Mouse (Mus musculus) G1E (cell line): ENCODE measurements at regions not wholly inside any gene's neighbourhood (a gene's known extent, or its start where the extent isn't known, plus 50 kb on each side); places are given as distances from the start of the nearest gene placed in this dataset.

ENCODE experiments used
- ATAC-seq: 2 replicates; pipeline ENCODE4 v1.8.0; 2016; ENCODE audit warnings: mild to moderate bottlenecking; ENCODE audit not compliant: insufficient number of reproducible peaks, poor library complexity, low FRiP score, severe bottlenecking; ENCODE audit errors: extremely low read depth
- DNase-seq: peaks from one replicate; pipeline ENCODE4 v3.0.0; 2012; ENCODE audit warnings: low spot score
- H3K27me3 ChIP-seq: 2 replicates; pipeline ENCODE4 v1.6.1; 2012; ENCODE audit warnings: mild to moderate bottlenecking, low read length, inconsistent platforms; ENCODE audit not compliant: insufficient read depth
- H3K36me3 ChIP-seq: replicated peaks from 2 replicates; pipeline ENCODE3; 2012; ENCODE audit warnings: mild to moderate bottlenecking, inconsistent platforms
- H3K4me1 ChIP-seq: 2 replicates; pipeline ENCODE4 v1.6.1; 2012; ENCODE audit warnings: low read depth, low read length, inconsistent platforms, mixed read lengths; ENCODE audit not compliant: insufficient read depth
- H3K4me3 ChIP-seq: 2 replicates; pipeline ENCODE4 v1.5.1; 2012; ENCODE audit warnings: low read depth, mild to moderate bottlenecking, inconsistent platforms, low read length, moderate library complexity, mixed read lengths
- H3K9me3 ChIP-seq: replicated peaks from 2 replicates; pipeline ENCODE4 v1.6.1; 2012; ENCODE audit warnings: inconsistent platforms
- CTCF ChIP-seq: IDR thresholded peaks from 2 replicates; pipeline ENCODE4 v1.5.1; 2012; ENCODE audit warnings: low read depth, low read length, inconsistent platforms, mixed read lengths
- GATA1 ChIP-seq: IDR thresholded peaks from 2 replicates; pipeline ENCODE4 v1.6.1; 2012; ENCODE audit warnings: borderline replicate concordance, low read length, inconsistent platforms, mixed read lengths
- GATA2 ChIP-seq: IDR thresholded peaks from 2 replicates; pipeline ENCODE4 v1.6.1; 2012; ENCODE audit warnings: low read depth, low read length, inconsistent platforms, borderline replicate concordance
- POLR2AphosphoS5 ChIP-seq: IDR thresholded peaks from 2 replicates; pipeline ENCODE4 v1.6.1; 2012; ENCODE audit warnings: low read depth, low read length, inconsistent platforms; ENCODE audit not compliant: insufficient replicate concordance
- TAL1 ChIP-seq: conservative IDR thresholded peaks from 2 replicates; pipeline ENCODE4 v1.6.1; 2012; ENCODE audit warnings: low read depth, low read length, inconsistent platforms, mixed read lengths

DNA sequence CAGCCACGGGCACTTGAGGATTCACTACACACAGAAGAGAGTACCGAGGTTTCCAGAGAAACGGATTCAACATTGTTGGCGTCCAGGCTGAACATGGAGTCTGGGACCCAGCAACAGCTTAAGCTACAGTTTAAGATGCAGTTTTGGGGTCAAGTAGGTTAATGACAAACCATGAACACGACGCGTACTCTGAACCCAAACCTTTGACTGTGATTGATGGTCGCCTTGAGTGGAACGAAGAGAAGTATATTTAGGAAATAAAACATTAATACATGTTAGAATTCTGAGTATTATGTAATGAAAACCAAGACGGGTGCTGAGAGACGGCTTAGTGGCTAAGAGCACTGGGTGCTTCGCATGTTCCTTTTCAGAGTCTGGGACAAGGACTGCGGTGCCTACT lies 124.3 kb upstream of the Sash1 start:
- H3K4me1 ChIP-seq = no peaks in the 10 kb centered on the region
- H3K9me3 ChIP-seq = peaks cover 31% of the 10 kb centered on the region
- TF ChIP-seq CTCF = no peak
- TF ChIP-seq POLR2AphosphoS5 = no peak
- no peak for TF ChIP-seq GATA1
- TF ChIP-seq GATA2 = no peak
- no peak for TF ChIP-seq TAL1
- H3K36me3 ChIP-seq = no peaks in the 10 kb centered on the region
- no peak for ATAC-seq
- DNase-seq = no peak
- no peak overlapping the region for H3K4me3 ChIP-seq
- H3K27me3 ChIP-seq = no peaks in the 10 kb centered on the region

DNA sequence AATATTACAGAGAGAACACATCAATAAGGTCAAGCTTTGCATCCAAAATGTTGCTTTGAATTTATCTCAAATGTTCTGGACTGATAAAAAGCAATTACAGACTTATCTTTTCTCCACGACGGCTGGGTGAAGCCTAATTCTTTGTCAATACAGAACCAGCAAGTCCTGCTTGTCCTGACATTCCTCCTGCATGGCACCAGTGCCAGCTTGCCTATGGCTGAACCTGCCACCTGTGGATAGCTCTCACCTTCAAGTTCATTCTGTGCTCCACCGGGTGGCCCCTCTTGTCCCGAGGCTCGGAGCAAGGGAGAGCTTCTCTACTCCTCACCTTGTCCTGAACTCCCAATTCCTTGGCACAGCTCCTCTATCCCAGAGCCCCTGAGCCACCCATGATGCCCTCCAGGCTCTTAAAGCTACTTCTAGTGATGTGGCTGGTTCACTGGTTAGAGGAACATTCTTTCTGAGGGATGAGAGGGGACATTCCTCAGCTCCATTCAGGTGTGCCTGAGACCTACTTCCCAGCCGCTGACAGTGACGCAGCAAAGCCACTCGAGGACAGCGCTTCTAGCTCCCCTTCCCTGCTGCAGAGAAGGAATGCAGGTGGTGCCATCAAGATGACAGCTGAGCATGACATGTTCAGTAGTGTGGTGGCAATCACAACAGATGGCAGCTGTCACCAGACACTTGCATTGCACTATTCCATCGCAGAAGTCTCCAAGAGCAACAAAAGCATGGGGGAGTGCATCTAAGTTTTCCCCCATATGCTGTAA lies 119.5 kb upstream of the Sash1 start:
- no peak for TF ChIP-seq GATA2
- no peak for TF ChIP-seq GATA1
- no peak for TF ChIP-seq POLR2AphosphoS5
- TF ChIP-seq CTCF = no peak
- no peak for TF ChIP-seq TAL1
- H3K4me1 ChIP-seq = no peaks in the 10 kb centered on the region
- DNase-seq (no peak), ATAC-seq (no peak)
- H3K9me3 ChIP-seq = peaks cover 16% of the 10 kb centered on the region
- no peaks in the 10 kb centered on the region for H3K36me3 ChIP-seq
- H3K27me3 ChIP-seq = no peaks in the 10 kb centered on the region
- H3K4me3 ChIP-seq = no peak overlapping the region

DNA sequence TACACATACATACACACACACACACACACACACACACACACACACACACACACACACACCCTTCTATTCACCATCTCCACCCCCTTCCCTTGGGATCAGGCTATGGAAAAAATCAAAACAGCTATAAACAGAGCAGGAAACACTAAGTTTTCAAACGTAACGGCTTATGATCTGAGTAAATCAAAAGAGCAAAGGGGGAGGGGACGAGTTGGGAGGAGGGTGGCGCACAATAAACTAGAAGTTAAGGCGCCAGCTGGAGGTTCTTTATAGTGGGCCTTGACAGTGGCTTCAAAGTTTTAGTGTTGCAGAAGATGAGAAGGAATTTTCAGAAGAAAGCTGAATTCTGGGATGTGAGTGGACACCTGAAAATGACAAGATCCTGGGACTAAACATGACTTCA lies 116.4 kb upstream of the Sash1 start:
- H3K9me3 ChIP-seq = peaks cover 9% of the 10 kb centered on the region
- H3K4me3 ChIP-seq = no peak overlapping the region
- DNase-seq (no peak), ATAC-seq (no peak)
- H3K4me1 ChIP-seq = no peaks in the 10 kb centered on the region
- no peaks in the 10 kb centered on the region for H3K36me3 ChIP-seq
- no peaks in the 10 kb centered on the region for H3K27me3 ChIP-seq
- TF ChIP-seq GATA2 (no peak), POLR2AphosphoS5 (no peak), CTCF (no peak), TAL1 (no peak), GATA1 (no peak)

DNA sequence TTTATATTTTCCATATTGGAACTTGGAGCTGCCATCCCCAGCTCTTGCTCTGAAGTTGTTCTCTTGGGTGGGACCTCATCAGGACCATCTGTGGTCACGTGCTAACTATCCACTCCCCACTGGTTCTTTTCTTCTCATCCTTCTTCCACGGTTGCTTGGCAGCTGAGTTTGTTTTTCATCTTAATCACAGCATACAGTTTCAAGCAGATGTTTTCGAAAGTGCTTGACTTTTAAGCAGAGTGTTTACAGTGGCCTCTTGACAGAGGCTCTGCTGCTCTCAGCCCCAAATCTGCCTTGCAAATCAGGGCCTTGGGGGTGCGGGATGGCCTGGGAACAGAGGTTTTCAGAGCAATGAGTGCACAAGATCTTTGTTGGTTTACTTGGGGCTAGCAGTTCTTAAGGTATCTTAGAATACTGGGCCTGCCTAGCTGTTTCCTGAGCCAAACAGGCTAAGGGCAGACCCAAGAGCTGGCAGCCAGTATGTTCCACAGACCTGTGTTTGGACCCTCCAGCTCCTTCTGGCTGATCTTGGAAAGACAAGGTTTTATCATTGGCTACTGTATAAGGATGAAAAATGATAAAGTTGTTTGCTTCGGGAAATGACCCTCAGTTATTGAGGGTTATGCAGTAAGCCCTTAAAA lies 113.0 kb upstream of the Sash1 start:
- no peaks in the 10 kb centered on the region for H3K36me3 ChIP-seq
- no peaks in the 10 kb centered on the region for H3K4me1 ChIP-seq
- H3K27me3 ChIP-seq = no peaks in the 10 kb centered on the region
- DNase-seq (no peak), ATAC-seq (no peak)
- TF ChIP-seq GATA2 (no peak), GATA1 (no peak), POLR2AphosphoS5 (no peak), CTCF (no peak), TAL1 (no peak)
- H3K4me3 ChIP-seq = no peak overlapping the region
- H3K9me3 ChIP-seq = peaks cover 4% of the 10 kb centered on the region; the same call in 1 of the 2 replicates

DNA sequence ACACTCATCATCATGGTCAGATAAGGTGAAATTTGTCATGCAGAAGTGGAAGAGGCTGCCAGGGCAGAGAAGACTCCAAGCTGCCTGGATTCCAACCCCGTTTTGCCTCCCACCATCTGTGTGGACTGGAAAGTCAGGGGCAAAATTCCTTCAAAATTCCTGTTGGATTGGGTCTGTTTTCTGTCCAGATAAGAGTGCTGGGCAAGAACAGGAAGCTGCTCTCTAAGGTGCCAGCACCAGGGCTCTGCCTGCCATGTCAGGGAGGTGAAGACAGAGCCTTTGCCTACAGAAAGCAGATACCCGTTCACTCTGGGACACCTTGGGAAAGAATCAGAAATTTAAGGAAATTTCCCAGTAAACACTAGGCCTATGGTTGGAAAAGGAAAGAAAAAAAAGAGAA lies 112.5 kb upstream of the Sash1 start:
- no peaks in the 10 kb centered on the region for H3K4me1 ChIP-seq
- H3K27me3 ChIP-seq = no peaks in the 10 kb centered on the region
- DNase-seq (no peak), ATAC-seq (no peak)
- TF ChIP-seq GATA1 (no peak), TAL1 (no peak), POLR2AphosphoS5 (no peak), CTCF (no peak), GATA2 (no peak)
- H3K36me3 ChIP-seq = no peaks in the 10 kb centered on the region
- peaks cover 4% of the 10 kb centered on the region; the same call in 1 of the 2 replicates for H3K9me3 ChIP-seq
- no peak overlapping the region for H3K4me3 ChIP-seq

DNA sequence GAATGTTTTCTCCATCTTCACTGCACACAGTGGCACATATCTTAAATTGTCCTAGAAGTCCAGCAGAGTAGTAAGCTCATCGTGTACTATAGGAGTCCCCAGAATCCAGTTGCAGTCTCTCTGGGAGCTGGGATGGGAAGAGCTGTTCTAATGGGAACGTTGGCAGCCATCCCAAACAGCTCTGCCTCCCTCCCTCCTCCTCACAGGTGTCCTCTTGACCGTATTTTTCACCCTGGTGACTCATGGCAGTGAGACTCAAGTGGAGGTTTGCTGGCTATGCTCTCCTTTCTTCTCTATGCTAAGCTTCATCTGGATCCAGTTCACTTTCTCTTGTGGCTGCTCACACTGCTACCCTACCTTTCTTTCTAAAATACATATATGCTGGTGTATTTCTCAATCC lies 109.2 kb upstream of the Sash1 start:
- DNase-seq (no peak), ATAC-seq (no peak)
- Histone ChIP-seq H3K4me1 (no peaks in the 10 kb centered on the region), H3K27me3 (no peaks in the 10 kb centered on the region), H3K36me3 (no peaks in the 10 kb centered on the region), H3K9me3 (peaks cover 7% of the 10 kb centered on the region; the same call in 1 of the 2 replicates), H3K4me3 (no peak overlapping the region)
- TF ChIP-seq POLR2AphosphoS5 (no peak), GATA2 (no peak)
